Mouse (Mus musculus) forebrain, embryonic 12.5 days (tissue): ENCODE data around the gene 4930556J24Rik. TPM values are rescaled to one million over a fixed set of nuclear protein-coding genes. Genes with fewer than 3 reads are reported as not detected.
A peak's percentile ranks its signal among the peaks of the same experiment; 100 is the strongest.
"Not testable (repeated sequence)": the region's sequence is repeated elsewhere in the genome, so short reads cannot be mapped to it uniquely, and the experiment has no call there.

ENCODE experiments used
- ATAC-seq: fragments of 200-750 bp; cut with Nextera tagmentation; 2 replicates; pipeline ENCODE4 v1.8.0; 2017; ENCODE audit warnings: moderate TSS enrichment; ENCODE audit not compliant: low FRiP score
- H3K27ac ChIP-seq: fragments of 300-500 bp; sonication (generic); 2 replicates; pipeline ENCODE4 v1.5.1; 2016; ENCODE audit warnings: mild to moderate bottlenecking
- H3K27me3 ChIP-seq: fragments of 300-500 bp; sonication (generic); 2 replicates; pipeline ENCODE4 v1.6.1; 2016; ENCODE audit warnings: mild to moderate bottlenecking
- H3K36me3 ChIP-seq: fragments of 300-500 bp; sonication (generic); replicated peaks from 2 replicates; pipeline ENCODE4 v1.6.1; 2016; ENCODE audit warnings: mild to moderate bottlenecking
- H3K4me1 ChIP-seq: fragments of 300-500 bp; sonication (generic); 2 replicates; pipeline ENCODE4 v1.6.1; 2016
- H3K4me2 ChIP-seq: fragments of 300-500 bp; sonication (generic); 2 replicates; pipeline ENCODE4 v1.6.1; 2016; ENCODE audit warnings: mild to moderate bottlenecking, moderate library complexity
- H3K4me3 ChIP-seq: fragments of 300-500 bp; sonication (generic); replicated peaks from 2 replicates; pipeline ENCODE4 v1.5.1; 2016; ENCODE audit warnings: mild to moderate bottlenecking
- H3K9ac ChIP-seq: fragments of 300-500 bp; sonication (generic); 2 replicates; pipeline ENCODE4 v1.6.1; 2016; ENCODE audit warnings: mild to moderate bottlenecking
- H3K9me3 ChIP-seq: fragments of 300-500 bp; sonication (generic); 2 replicates; pipeline ENCODE4 v1.6.1; 2016
- WGBS: fragments of 180-500 bp; shearing (Covaris S2); methylation state at CpG from one replicate; pipeline ENCODE4 v1.1.7; 2016; 5-methylcytosine and 5-hydroxymethylcytosine counted together
- polyA plus RNA-seq: library from polyadenylated mRNA; unstranded; fragments of >200 nt; fragmentation: Nextera tagmentation; extraction: Ambion mirVana; gene quantifications from 2 replicates; pipeline ENCODE4 v1.2.1, GENCODE M21; 2016

The 4930556J24Rik gene
- polyA plus RNA-seq, 1 experiment from 2014 or later: 0.27 TPM

DNA sequence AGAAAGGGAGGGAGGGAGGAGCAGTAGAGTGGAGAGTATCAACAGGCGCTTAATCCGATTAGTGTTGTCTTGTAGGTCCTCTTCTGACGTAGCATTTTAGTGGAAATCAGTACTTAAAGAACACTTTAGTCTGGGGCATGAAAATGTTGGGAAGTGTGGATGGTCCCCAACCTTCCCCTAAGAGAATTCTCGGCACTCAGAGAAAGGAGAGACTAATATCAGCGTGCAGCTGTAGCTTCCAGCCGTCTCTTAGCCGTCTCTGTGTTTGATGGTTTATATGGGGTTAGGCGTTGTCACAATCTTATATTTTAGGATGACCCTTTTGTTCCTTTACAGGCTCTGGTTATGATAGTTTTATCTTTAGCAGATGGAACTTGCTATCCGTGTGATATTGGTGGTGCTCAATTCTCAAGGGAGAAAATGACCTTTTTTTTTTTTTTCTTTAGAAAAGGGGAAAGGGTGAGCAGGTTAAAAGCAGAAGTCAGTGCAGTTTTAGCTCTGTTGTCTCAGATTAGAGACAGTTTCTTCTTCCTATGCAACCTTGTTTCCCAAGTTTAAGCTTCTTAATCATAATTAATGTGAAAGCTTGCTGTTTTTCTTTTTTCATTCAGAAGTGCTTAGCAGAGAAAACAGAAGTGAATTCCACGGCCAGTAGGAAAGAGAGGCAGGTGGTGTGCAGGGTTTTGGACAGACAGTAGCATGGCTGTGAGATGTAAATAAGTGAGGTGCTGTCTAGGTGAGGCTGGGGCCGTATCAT, 12.0 kb downstream of the 4930556J24Rik start:
- Histone ChIP-seq H3K27me3 (0 out of 2 replicates have a peak, but pooled peaks cover 4% of the 10 kb centered on the region), H3K9ac (peak overlapping the region; percentile 83), H3K4me2 (peak overlapping the region; percentile 86), H3K4me3 (peak overlapping the region; percentile 86), H3K36me3 (peaks cover 19% of the 10 kb centered on the region), H3K4me1 (peaks cover 17% of the 10 kb centered on the region), H3K27ac (0 out of 2 replicates have a peak overlapping the region, but pooled peaks have one; percentile 57), H3K9me3 (no peaks in the 10 kb centered on the region)
- no peak for ATAC-seq
- 15% methylated on average over 11 of the region's 11 CpGs for WGBS

DNA sequence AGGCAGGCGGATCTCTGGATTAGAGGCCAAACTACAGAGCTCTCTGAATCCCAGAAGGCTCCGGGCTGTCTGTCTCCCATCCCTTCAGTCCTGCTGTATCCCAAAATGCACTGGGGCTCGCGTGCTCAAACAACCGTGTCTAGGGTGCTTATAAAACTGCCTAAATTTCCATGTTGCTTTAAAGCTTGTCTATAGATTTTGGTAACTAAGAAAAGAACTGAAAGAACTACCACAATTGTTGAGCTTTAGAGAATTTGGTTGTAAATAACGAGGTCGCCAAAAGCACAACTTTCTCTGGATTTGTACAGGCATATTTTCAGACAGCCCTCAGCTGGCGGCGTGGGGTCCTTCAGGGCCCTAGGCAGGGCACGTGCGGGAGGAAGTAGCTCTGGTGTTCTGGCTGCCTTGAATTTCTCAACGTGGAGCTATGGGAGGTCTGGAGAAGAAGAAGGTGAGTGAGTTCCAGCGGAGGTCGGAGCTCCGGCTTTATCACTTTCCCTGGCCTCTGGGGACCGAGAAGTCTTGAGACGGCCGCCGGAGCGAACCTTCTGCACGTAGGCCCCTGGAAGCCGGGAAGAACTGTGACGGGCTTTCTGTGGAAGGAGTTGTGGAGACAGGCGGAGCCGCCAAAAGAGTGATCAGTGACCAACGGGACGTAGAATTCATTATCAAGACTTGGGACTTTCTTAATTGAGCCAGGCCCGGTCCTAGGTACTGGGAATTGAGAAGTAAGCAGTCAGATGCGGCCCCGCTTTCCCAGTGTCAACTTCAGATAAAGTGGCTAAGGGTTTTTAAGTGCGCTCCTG, 12.8 kb downstream of the 4930556J24Rik start, which contains the start of gene Pes1:
Gene Pes1 (plus strand): TSS at position 366 of the 806 bp plus-strand sequence.
- Histone ChIP-seq H3K4me1 (peaks cover 17% of the 10 kb centered on the region), H3K9me3 (no peaks in the 10 kb centered on the region), H3K27me3 (0 out of 2 replicates have a peak, but pooled peaks cover 4% of the 10 kb centered on the region), H3K9ac (peak within 1 kb of the TSS; percentile 83), H3K36me3 (peaks cover 13% of the 10 kb centered on the region), H3K27ac (peak within 1 kb of the TSS; percentile 57), H3K4me3 (peak within 1 kb of the TSS; percentile 86), H3K4me2 (peak within 1 kb of the TSS; percentile 86)
- under 1% methylated on average over 31 of the region's 31 CpGs for WGBS
- ATAC-seq: peak; percentile 94

DNA sequence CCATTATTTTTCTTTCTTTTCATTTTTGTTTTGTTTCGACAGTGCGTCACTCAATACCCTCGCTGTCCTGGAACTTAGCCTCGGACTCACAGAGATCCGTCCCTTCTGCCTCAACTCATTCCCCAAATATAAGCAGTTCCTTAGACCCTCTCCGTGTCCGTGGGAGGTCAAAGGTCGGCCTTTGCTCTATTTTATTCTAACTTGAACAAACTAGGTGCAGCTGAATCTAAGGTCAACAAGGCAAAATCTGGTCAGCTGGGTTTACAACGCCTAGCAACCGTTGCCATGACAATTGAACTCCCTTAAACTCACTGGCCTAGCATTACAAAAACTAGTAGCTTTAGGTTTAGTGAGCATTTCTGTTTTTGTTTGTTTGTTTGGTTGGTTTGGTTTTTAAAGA, 13.4 kb downstream of the 4930556J24Rik start:
- peak overlapping the region; percentile 86 for H3K4me3 ChIP-seq
- peak overlapping the region; percentile 86 for H3K4me2 ChIP-seq
- ATAC-seq: peak; percentile 47; the same call in 1 of the 2 replicates
- H3K9me3 ChIP-seq: no peaks in the 10 kb centered on the region
- no peak overlapping the region for H3K9ac ChIP-seq
- WGBS: 84% methylated on average over 10 of the region's 10 CpGs
- peak overlapping the region; percentile 57 for H3K27ac ChIP-seq
- 0 out of 2 replicates have a peak, but pooled peaks cover 4% of the 10 kb centered on the region for H3K27me3 ChIP-seq
- peaks cover 7% of the 10 kb centered on the region for H3K36me3 ChIP-seq
- peaks cover 17% of the 10 kb centered on the region for H3K4me1 ChIP-seq

DNA sequence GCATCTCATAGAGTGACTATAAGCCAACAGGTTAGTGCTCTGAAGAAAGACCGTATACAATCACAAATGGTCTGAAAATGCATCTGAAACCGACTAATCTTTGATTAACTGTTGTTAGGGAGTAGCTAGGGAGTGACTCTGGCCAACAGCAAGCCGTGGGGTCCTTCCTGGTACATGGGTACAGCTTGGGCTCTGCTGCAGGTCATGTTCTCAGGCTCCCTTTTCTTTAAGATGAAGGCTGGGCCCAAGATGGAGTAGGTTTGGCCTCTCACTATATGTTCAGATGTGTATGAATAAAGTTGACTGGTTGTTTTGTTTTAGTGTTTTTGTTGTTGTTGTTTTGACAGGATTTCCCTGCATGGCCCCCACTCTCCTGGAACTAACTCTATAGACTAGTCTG, 14.8 kb downstream of the 4930556J24Rik start:
- Histone ChIP-seq H3K4me1 (peaks cover 17% of the 10 kb centered on the region), H3K27me3 (0 out of 2 replicates have a peak, but pooled peaks cover 4% of the 10 kb centered on the region), H3K4me2 (no peak overlapping the region), H3K9ac (no peak overlapping the region), H3K36me3 (0 out of 2 replicates have a peak, but pooled peaks cover under 1% of the 10 kb centered on the region), H3K4me3 (no peak overlapping the region), H3K9me3 (no peaks in the 10 kb centered on the region), H3K27ac (no peak overlapping the region)
- ATAC-seq: no peak
- WGBS: 79% methylated on average over 3 of the region's 3 CpGs

DNA sequence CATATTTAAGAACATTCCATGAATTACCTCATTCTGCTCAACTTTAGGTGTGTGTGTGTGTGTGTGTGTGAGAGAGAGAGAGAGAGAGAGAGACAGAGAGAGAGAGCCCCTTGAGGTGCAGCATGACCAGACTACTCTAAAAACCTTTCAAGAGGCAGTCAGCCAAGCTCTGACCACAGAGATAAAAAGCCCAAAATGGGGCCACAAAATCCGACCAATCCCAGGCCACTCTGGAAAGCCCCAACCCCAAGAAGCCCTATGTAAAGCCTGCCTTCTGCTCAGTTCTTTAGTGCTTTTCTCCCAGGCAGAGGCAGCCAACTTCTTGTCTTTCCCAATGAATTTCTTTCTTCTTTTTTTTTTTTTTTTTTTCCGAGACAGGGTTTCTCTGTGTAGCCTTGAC, 15.7 kb downstream of the 4930556J24Rik start:
- Histone ChIP-seq H3K4me1 (peaks cover 13% of the 10 kb centered on the region), H3K36me3 (no peaks in the 10 kb centered on the region), H3K4me2 (no peak overlapping the region), H3K27me3 (0 out of 2 replicates have a peak, but pooled peaks cover 4% of the 10 kb centered on the region), H3K4me3 (no peak overlapping the region), H3K9me3 (no peaks in the 10 kb centered on the region), H3K9ac (no peak overlapping the region), H3K27ac (no peak overlapping the region)
- ATAC-seq: no peak
- WGBS: 80% methylated on average over 2 of the region's 2 CpGs

DNA sequence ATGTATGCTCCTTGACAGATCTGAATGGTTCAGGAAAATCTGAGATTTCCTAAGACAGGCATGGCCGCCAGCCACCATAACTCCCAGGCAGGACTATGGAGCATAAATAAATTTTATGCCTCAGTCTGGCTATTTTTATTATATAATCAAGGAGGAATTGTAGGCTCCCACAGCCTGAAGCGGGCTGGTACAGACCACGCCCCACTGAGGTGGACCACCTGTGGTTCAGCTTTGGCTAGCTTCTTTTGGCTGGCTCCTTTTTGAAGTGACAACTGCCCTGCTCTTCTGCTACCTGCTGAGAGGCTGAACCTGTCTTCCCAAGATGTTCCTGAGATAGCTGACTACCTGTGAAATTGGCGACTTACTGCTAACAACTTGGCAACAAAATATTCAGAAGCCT, 21.2 kb downstream of the 4930556J24Rik start:
- H3K4me2 ChIP-seq, H3K36me3 ChIP-seq, H3K27ac ChIP-seq, H3K4me3 ChIP-seq, ATAC-seq, H3K27me3 ChIP-seq, H3K9me3 ChIP-seq, H3K4me1 ChIP-seq, H3K9ac ChIP-seq: not testable (repeated sequence)
- 77% methylated on average over 4 of the region's 4 CpGs for WGBS

DNA sequence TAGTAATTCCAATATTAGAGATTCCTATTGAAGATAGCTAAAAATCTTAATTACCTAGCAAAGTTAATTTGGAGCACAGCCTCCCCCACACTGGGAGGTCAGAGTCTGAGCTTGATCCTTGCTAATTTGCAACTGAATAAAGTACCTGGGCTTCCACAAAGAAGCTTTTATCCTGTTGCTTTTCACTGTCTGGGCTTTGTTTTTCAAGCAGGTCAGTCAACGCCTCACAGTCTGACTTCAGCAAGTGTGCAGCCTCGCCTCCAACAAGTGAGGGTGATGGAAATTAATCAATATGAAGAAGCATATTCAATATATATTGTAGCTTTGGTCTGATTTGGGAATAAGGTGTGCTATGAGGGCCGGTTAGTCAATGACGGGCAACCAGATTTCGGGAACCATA, 21.7 kb downstream of the 4930556J24Rik start:
- not testable (repeated sequence) for H3K9ac ChIP-seq, H3K4me3 ChIP-seq, H3K36me3 ChIP-seq, H3K27ac ChIP-seq, H3K4me2 ChIP-seq, H3K9me3 ChIP-seq, ATAC-seq, H3K4me1 ChIP-seq, H3K27me3 ChIP-seq
- WGBS: 73% methylated on average over 5 of the region's 5 CpGs

DNA sequence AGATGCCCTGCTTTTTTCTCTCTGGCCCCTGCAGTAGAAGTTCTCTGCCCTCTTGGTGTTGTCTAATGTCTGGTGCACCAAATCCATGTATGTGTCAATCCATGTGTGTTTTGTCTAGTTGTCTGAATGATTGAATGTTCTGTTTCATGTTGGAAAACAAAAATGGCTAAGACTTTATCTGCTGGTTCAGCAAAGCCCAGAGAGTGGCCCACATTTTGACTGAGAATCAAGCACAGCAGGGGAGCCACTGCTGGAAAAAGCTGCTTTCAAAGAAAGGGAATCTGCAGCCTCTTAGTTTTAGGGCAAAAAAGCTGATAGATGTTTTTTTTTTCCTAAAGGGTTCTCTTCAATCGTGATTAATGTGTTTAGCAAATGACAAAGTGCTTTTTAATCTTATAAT, 30.2 kb downstream of the 4930556J24Rik start:
- H3K4me2 ChIP-seq: no peak overlapping the region
- no peak overlapping the region for H3K9ac ChIP-seq
- H3K4me1 ChIP-seq: no peaks in the 10 kb centered on the region
- 10% methylated on average over 1 of the region's 1 CpGs for WGBS
- 0 out of 2 replicates have a peak, but pooled peaks cover 3% of the 10 kb centered on the region for H3K27me3 ChIP-seq
- H3K27ac ChIP-seq: no peak overlapping the region
- ATAC-seq: no peak
- H3K36me3 ChIP-seq: no peaks in the 10 kb centered on the region
- H3K9me3 ChIP-seq: no peaks in the 10 kb centered on the region
- no peak overlapping the region for H3K4me3 ChIP-seq

DNA sequence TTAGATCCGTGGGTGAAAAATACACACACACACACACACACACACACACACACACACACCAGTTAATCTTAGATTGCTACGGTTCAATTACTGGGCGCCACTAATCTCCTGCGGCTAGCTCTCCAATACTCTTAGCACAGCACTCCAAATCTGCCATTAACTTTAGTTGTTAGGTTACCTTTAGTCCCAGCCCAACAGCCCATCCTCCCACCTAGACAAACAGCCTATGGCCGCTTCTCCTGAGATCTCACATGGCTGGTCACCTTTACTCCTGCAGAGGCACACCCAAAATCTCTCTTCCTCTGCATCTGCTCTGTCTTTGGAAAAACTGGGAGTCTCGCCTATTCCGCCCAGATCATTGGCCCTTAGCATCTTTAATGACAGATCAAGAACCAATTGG, 35.2 kb downstream of the 4930556J24Rik start:
- no peak for ATAC-seq
- no peak overlapping the region for H3K27ac ChIP-seq
- no peaks in the 10 kb centered on the region for H3K4me1 ChIP-seq
- H3K4me2 ChIP-seq: no peak overlapping the region
- no peaks in the 10 kb centered on the region for H3K9me3 ChIP-seq
- no peak overlapping the region for H3K4me3 ChIP-seq
- H3K9ac ChIP-seq: no peak overlapping the region
- H3K27me3 ChIP-seq: 0 out of 2 replicates have a peak, but pooled peaks cover 3% of the 10 kb centered on the region
- no peaks in the 10 kb centered on the region for H3K36me3 ChIP-seq
- 84% methylated on average over 7 of the region's 7 CpGs for WGBS

DNA sequence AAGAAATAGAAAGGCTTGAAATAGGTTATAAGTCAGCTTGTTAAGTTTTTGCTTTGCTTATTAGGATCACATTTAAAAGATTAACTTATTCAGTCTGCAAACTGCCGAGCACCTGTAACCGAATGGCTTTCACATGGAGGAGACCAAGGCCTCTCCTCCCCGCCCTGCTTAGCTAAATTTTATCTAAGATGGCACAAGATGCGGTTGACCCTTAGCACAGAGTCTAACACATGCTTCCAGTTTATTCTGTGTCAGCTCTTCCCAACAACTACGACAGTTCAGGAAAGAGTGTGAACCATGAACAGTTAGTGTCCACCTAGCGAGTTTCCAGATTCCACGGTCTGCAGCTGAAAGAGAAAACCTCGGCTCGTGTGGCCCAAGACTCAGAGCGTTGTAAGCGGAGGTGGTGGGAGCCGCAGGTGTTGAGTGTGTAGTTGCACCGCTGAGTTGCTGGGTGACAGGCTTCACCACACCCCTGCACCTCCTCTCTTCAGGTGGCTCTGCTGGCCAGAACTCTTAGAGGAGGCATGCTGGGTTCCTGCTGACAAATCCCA, 39.2 kb downstream of the 4930556J24Rik start:
- Histone ChIP-seq H3K9ac (no peak overlapping the region), H3K27ac (no peak overlapping the region), H3K9me3 (no peaks in the 10 kb centered on the region), H3K4me1 (no peaks in the 10 kb centered on the region), H3K4me2 (no peak overlapping the region), H3K27me3 (no peaks in the 10 kb centered on the region), H3K4me3 (no peak overlapping the region), H3K36me3 (no peaks in the 10 kb centered on the region)
- no peak for ATAC-seq
- WGBS: 82% methylated on average over 13 of the region's 13 CpGs

DNA sequence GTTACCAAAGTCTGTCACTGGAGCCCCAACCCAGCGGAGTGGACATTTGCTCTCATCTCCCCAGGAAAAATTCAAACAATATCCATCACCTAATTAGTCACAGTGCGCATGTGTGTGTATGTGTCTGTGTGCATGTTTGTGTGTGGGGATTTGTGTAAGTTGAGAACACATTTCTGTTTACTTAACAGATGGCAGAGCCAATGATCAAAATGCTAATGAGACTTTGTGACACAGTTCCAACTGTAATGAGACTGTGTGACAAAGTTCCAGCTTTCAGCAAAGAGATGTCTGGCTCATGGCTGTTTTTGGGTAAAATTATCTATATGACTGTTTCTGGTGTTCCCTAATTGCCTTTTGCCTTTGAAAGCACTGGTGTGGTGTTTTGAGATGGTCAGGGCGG, 40.3 kb downstream of the 4930556J24Rik start:
- WGBS: 86% methylated on average over 3 of the region's 3 CpGs
- peaks cover 5% of the 10 kb centered on the region for H3K4me1 ChIP-seq
- ATAC-seq: no peak
- no peak overlapping the region for H3K4me3 ChIP-seq
- no peaks in the 10 kb centered on the region for H3K9me3 ChIP-seq
- H3K27ac ChIP-seq: no peak overlapping the region
- H3K4me2 ChIP-seq: no peak overlapping the region
- H3K27me3 ChIP-seq: no peaks in the 10 kb centered on the region
- H3K36me3 ChIP-seq: no peaks in the 10 kb centered on the region
- H3K9ac ChIP-seq: no peak overlapping the region

DNA sequence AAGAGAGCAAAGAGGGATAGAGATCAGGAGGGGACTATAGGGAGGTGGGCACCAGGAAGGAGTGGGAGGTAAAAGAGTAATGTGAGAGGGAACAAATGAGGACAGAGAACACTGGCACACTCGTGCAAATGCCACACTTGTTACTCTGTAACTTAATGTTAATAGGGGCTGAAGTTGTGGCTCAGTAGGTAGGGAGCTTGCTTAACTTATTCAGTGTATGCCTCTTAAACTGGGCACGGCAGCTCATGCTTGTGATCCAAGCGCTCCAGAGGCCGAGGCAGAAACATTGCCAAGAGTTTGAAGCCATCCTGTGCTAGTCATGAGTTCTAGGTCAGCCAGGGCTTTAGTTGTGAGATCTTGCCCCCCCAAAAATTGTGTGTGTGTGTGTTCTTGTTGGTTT, 41.4 kb downstream of the 4930556J24Rik start:
- WGBS: 78% methylated on average over 4 of the region's 4 CpGs
- Histone ChIP-seq H3K4me2 (no peak overlapping the region), H3K4me1 (peaks cover 10% of the 10 kb centered on the region), H3K27me3 (no peaks in the 10 kb centered on the region), H3K36me3 (no peaks in the 10 kb centered on the region), H3K9me3 (no peaks in the 10 kb centered on the region), H3K27ac (no peak overlapping the region), H3K9ac (no peak overlapping the region), H3K4me3 (no peak overlapping the region)
- ATAC-seq: no peak
